Mouse (Mus musculus) MEL (cell line): ENCODE measurements around the gene Slc44a5. TPM values are rescaled to one million over a fixed set of nuclear protein-coding genes. Genes with fewer than 3 reads are reported as not detected.

ENCODE experiments used
- DNase-seq: peaks from one replicate; pipeline ENCODE4 v3.0.0; 2011; ENCODE audit warnings: low read depth, low spot score
- H3K27ac ChIP-seq: 2 replicates; pipeline ENCODE4 v1.5.1; 2012; ENCODE audit warnings: low read depth, mild to moderate bottlenecking, control low read depth, low read length, moderate library complexity; ENCODE audit not compliant: control insufficient read depth
- H3K27me3 ChIP-seq, 2 experiments: fragments of 150-350 bp in 1 of 2; sonication (generic) in 1 of 2; 2 replicates each; pipeline ENCODE4 v1.6.1; 2012; ENCODE audit warnings: low read length in 2 of 2, mild to moderate bottlenecking in 2 of 2, improper control_type of control experiment in 1 of 2, moderate library complexity in 1 of 2; ENCODE audit not compliant: insufficient read depth in 2 of 2, control insufficient read depth in 1 of 2
- H3K36me3 ChIP-seq, 2 experiments: 2 replicates each; pipeline ENCODE4 v1.6.1; 2012 to 2014; ENCODE audit warnings: low read length in 2 of 2, improper control_type of control experiment in 1 of 2, inconsistent platforms in 1 of 2, mild to moderate bottlenecking in 1 of 2; ENCODE audit not compliant: insufficient read depth in 2 of 2, control insufficient read depth in 1 of 2
- H3K4me1 ChIP-seq, 2 experiments: fragments of 150-350 bp in 1 of 2; sonication (generic) in 1 of 2; 2 replicates each; pipeline ENCODE4 v1.6.1; 2012; ENCODE audit warnings: low read length in 2 of 2, improper control_type of control experiment in 1 of 2, mild to moderate bottlenecking in 1 of 2; ENCODE audit not compliant: insufficient read depth in 2 of 2, control insufficient read depth in 1 of 2
- H3K4me3 ChIP-seq, 2 experiments: fragments of 150-350 bp in 1 of 2; sonication (generic) in 1 of 2; 2 replicates each; pipeline ENCODE4 v1.5.1; 2012; ENCODE audit warnings: low read depth in 2 of 2, low read length in 2 of 2, mild to moderate bottlenecking in 2 of 2, moderate library complexity in 2 of 2, control low read depth in 1 of 2, improper control_type of control experiment in 1 of 2; ENCODE audit not compliant: control insufficient read depth in 1 of 2, insufficient read depth in 1 of 2
- H3K79me2 ChIP-seq: 2 replicates; pipeline ENCODE4 v1.6.1; 2012; ENCODE audit warnings: mild to moderate bottlenecking, low read length, moderate library complexity; ENCODE audit not compliant: control insufficient read depth, poor library complexity, insufficient read depth
- H3K9ac ChIP-seq: 2 replicates; pipeline ENCODE4 v1.6.1; 2012; ENCODE audit warnings: low read depth, mild to moderate bottlenecking, control low read depth, low read length, moderate library complexity; ENCODE audit not compliant: control insufficient read depth, poor library complexity, severe bottlenecking
- H3K9me3 ChIP-seq: fragments of 150-350 bp; sonication (generic); replicated peaks from 2 replicates; pipeline ENCODE4 v1.6.1; 2012; ENCODE audit warnings: mild to moderate bottlenecking, low read length, improper control_type of control experiment, moderate library complexity; ENCODE audit not compliant: insufficient read depth
- BHLHE40 ChIP-seq: IDR thresholded peaks from 2 replicates; pipeline ENCODE4 v1.6.1; 2012; ENCODE audit warnings: low read depth, mild to moderate bottlenecking, inconsistent platforms, low read length, improper control_type of control experiment, borderline replicate concordance
- CHD1 ChIP-seq: IDR thresholded peaks from 2 replicates; pipeline ENCODE4 v1.6.1; 2012; ENCODE audit warnings: low read depth, mild to moderate bottlenecking, inconsistent platforms, low read length, improper control_type of control experiment
- CHD2 ChIP-seq: IDR thresholded peaks from 2 replicates; pipeline ENCODE4 v1.6.1; 2011; ENCODE audit warnings: low read length, improper control_type of control experiment
- CTCF ChIP-seq, 3 experiments: IDR thresholded peaks in 2 of 3; conservative IDR thresholded peaks in 1 of 3; 2 replicates each; pipeline ENCODE4 v1.5.1; 2011 to 2012; ENCODE audit warnings: low read length in 3 of 3, low read depth in 2 of 3, mild to moderate bottlenecking in 2 of 3, improper control_type of control experiment in 1 of 3, inconsistent platforms in 1 of 3, mixed read lengths in 1 of 3, moderate library complexity in 1 of 3; ENCODE audit not compliant: control insufficient read depth in 1 of 3, insufficient read depth in 1 of 3, poor library complexity in 1 of 3, severe bottlenecking in 1 of 3
- E2F4 ChIP-seq: IDR thresholded peaks from 2 replicates; pipeline ENCODE4 v1.6.1; 2011; ENCODE audit warnings: low read depth, low read length, improper control_type of control experiment, borderline replicate concordance
- ELF1 ChIP-seq: IDR thresholded peaks from 2 replicates; pipeline ENCODE4 v1.6.1; 2014; ENCODE audit warnings: low read depth, mild to moderate bottlenecking, inconsistent platforms, low read length, improper control_type of control experiment, moderate library complexity
- GABPA ChIP-seq: IDR thresholded peaks from 2 replicates; pipeline ENCODE4 v1.6.1; 2012; ENCODE audit warnings: low read depth, mild to moderate bottlenecking, inconsistent platforms, low read length, improper control_type of control experiment, moderate library complexity
- JUND ChIP-seq: IDR thresholded peaks from 2 replicates; pipeline ENCODE4 v1.6.1; 2011; ENCODE audit warnings: low read depth, mild to moderate bottlenecking, improper control_type of control experiment, low read length
- MAFK ChIP-seq: IDR thresholded peaks from 2 replicates; pipeline ENCODE4 v1.6.1; 2011; ENCODE audit warnings: low read depth, mild to moderate bottlenecking, low read length, improper control_type of control experiment, borderline replicate concordance
- MAX ChIP-seq: IDR thresholded peaks from 2 replicates; pipeline ENCODE4 v1.6.1; 2011; ENCODE audit warnings: low read length, improper control_type of control experiment
- MAZ ChIP-seq: IDR thresholded peaks from 2 replicates; pipeline ENCODE4 v1.6.1; 2012; ENCODE audit warnings: low read depth, mild to moderate bottlenecking, inconsistent platforms, low read length, improper control_type of control experiment
- MEF2A ChIP-seq: IDR thresholded peaks from 2 replicates; pipeline ENCODE4 v1.6.1; 2014; ENCODE audit warnings: low read depth, mild to moderate bottlenecking, inconsistent platforms, low read length, improper control_type of control experiment; ENCODE audit not compliant: poor library complexity, insufficient replicate concordance, severe bottlenecking; ENCODE audit errors: extremely low read depth
- MXI1 ChIP-seq: IDR thresholded peaks from 2 replicates; pipeline ENCODE4 v1.6.1; 2011; ENCODE audit warnings: mild to moderate bottlenecking, low read depth, low read length, improper control_type of control experiment
- MYC ChIP-seq: IDR thresholded peaks from 2 replicates; pipeline ENCODE4 v1.6.1; 2011; ENCODE audit warnings: low read depth, mild to moderate bottlenecking, low read length, improper control_type of control experiment, moderate library complexity
- NELFE ChIP-seq: IDR thresholded peaks from 2 replicates; pipeline ENCODE4 v1.6.1; 2011; ENCODE audit warnings: low read depth, low read length, improper control_type of control experiment
- NRF1 ChIP-seq: IDR thresholded peaks from 2 replicates; pipeline ENCODE4 v1.6.1; 2014; ENCODE audit warnings: low read depth, mild to moderate bottlenecking, inconsistent platforms, low read length, improper control_type of control experiment, moderate library complexity; ENCODE audit not compliant: poor library complexity, insufficient read depth, severe bottlenecking
- POLR2A ChIP-seq, 2 experiments: IDR thresholded peaks; 2 replicates each; pipeline ENCODE4 v1.6.1; 2011 to 2012; ENCODE audit warnings: low read length in 2 of 2, mild to moderate bottlenecking in 2 of 2, control low read depth in 1 of 2, improper control_type of control experiment in 1 of 2, low read depth in 1 of 2, moderate library complexity in 1 of 2; ENCODE audit not compliant: control insufficient read depth in 1 of 2, insufficient read depth in 1 of 2, poor library complexity in 1 of 2
- RAD21 ChIP-seq: IDR thresholded peaks from 2 replicates; pipeline ENCODE4 v1.6.1; 2011; ENCODE audit warnings: mild to moderate bottlenecking, low read depth, low read length, improper control_type of control experiment
- RCOR1 ChIP-seq: IDR thresholded peaks from 2 replicates; pipeline ENCODE4 v1.6.1; 2012; ENCODE audit warnings: low read depth, mild to moderate bottlenecking, inconsistent platforms, low read length, improper control_type of control experiment
- SIN3A ChIP-seq: IDR thresholded peaks from 2 replicates; pipeline ENCODE4 v1.6.1; 2012; ENCODE audit warnings: low read length, improper control_type of control experiment, inconsistent platforms
- TBP ChIP-seq: IDR thresholded peaks from 2 replicates; pipeline ENCODE4 v1.8.0; 2011; ENCODE audit warnings: low read depth, low read length, improper control_type of control experiment
- USF1 ChIP-seq: IDR thresholded peaks from 2 replicates; pipeline ENCODE4 v1.6.1; 2014; ENCODE audit warnings: low read depth, mild to moderate bottlenecking, inconsistent platforms, low read length, improper control_type of control experiment, moderate library complexity
- ZKSCAN1 ChIP-seq: IDR thresholded peaks from 2 replicates; pipeline ENCODE4 v1.6.1; 2012; ENCODE audit warnings: low read depth, mild to moderate bottlenecking, inconsistent platforms, low read length, improper control_type of control experiment, moderate library complexity
- polyA plus RNA-seq, 2 experiments: library from polyadenylated mRNA; stranded (reverse) in 1 of 2; unstranded in 1 of 2; fragments of >175 nt in 1 of 2; fragments of >200 nt in 1 of 2; gene quantifications; 2 replicates each; pipeline versions ENCODE4 v1.2.1 to v1.2.4; 2012; ENCODE audit warnings: low replicate concordance in 2 of 2, low read depth in 1 of 2; ENCODE audit not compliant: insufficient read length in 2 of 2, insufficient read depth in 1 of 2, missing spikeins in 1 of 2
- total RNA-seq: library from RNA; depleted of rRNA; stranded (reverse); fragments of 300-350 nt; gene quantifications from 2 replicates; pipeline ENCODE4 v1.2.3, GENCODE M21; 2012

Slc44a5 gene
- total and polyA plus RNA-seq, 3 experiments = not detected

DNA sequence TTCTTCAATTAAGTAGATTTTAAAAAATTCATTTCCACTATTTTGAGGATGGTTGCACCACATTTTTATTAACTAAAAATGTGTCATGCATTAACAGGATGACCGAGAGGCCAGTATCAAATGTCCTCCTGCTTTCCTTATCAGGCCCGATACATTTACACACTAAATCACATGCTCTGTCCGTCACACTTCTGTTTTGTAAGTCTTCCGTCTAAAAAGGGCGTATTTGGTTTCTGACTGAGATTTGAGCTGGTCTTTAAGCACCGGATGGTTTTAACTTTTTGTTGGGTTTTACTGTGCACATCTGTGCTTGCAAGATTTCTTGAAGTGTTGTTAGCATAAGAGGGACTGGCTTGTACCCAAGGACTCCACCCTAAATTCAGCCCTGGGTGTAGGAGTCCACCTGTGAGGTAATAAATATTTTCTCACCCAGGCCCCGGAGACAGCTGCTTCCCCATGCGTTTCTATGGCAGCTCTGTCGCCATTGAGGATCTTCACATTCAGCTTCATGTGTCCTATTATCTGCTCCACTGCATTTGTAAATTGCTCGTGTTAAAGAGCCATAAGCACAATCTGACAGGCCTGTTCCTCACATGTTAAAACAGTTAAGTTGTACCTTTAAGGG is 237.3 kb downstream of the Slc44a5 start:
- no peak overlapping the region for H3K4me3 ChIP-seq
- DNase-seq = no peak
- H3K9ac ChIP-seq = no peak overlapping the region
- H3K27me3 ChIP-seq = no peaks in the 10 kb centered on the region
- TF ChIP-seq RCOR1 = no peak
- no peak for TF ChIP-seq MAFK
- no peak for TF ChIP-seq NRF1
- no peak for TF ChIP-seq CHD1
- H3K79me2 ChIP-seq = no peaks in the 10 kb centered on the region
- H3K27ac ChIP-seq = no peak overlapping the region
- H3K36me3 ChIP-seq = no peaks in the 10 kb centered on the region
- H3K4me1 ChIP-seq = no peaks in the 10 kb centered on the region
- H3K9me3 ChIP-seq = no peaks in the 10 kb centered on the region

DNA sequence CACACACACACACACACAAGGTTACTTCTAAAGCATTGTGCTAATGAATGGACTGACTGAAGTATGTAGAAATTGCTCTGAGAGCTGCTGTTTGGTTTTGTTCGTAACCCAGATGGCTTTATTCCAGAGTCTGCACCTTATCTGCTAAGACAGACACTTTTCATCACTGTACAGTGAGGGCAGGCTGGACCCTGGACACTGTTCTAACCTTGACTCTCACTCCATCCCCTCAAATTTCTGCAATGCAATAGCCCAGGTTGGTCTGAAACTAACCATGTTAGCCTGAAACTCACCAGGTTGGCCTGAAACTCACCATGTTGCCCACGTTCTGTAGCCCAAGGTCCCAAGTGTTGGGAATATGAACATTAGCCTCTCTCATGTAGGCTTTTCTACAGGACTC is 239.3 kb downstream of the Slc44a5 start:
- no peak for DNase-seq
- H3K36me3 ChIP-seq = no peaks in the 10 kb centered on the region

DNA sequence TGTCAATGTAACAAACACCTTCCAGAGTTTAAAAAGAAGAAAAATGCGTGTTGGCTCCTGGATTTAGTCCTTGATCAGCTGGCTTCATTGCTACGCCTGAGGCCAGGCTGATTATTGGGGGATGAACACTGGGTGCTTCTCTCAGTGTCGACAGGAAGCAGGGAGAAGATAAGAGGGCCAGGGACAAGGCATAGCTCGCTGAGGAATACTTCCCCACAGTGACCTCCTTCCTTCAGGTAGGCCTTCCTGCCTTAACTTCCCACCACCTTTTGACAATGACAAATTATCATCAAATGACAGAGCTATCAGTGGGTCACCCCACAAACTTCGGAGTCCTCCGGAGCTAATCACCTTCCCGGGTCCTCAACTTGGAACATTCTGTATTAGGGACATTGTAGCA is 242.1 kb downstream of the Slc44a5 start:
- no peaks in the 10 kb centered on the region for H3K79me2 ChIP-seq
- no peak overlapping the region for H3K9ac ChIP-seq
- no peaks in the 10 kb centered on the region for H3K9me3 ChIP-seq
- no peak overlapping the region for H3K4me3 ChIP-seq
- H3K4me1 ChIP-seq = no peaks in the 10 kb centered on the region
- H3K27me3 ChIP-seq = no peaks in the 10 kb centered on the region
- no peak for DNase-seq
- no peak overlapping the region for H3K27ac ChIP-seq
- TF ChIP-seq NRF1 (no peak), TBP (no peak), E2F4 (no peak), MAFK (no peak), MAZ (no peak), ELF1 (no peak), MAX (no peak), BHLHE40 (no peak), MEF2A (no peak)
- no peaks in the 10 kb centered on the region for H3K36me3 ChIP-seq

More for the DNA sequence above, 239.3 kb downstream of the Slc44a5 start:
- Histone ChIP-seq H3K9ac (no peak overlapping the region), H3K27me3 (no peaks in the 10 kb centered on the region), H3K4me1 (no peaks in the 10 kb centered on the region), H3K27ac (no peak overlapping the region), H3K9me3 (no peaks in the 10 kb centered on the region), H3K79me2 (no peaks in the 10 kb centered on the region), H3K4me3 (no peak overlapping the region)
- TF ChIP-seq NELFE = no peak
- no peak for TF ChIP-seq SIN3A
- no peak for TF ChIP-seq CTCF (IDR thresholded peaks at IDR 0.05 in 2 of 3, conservative IDR thresholded peaks at IDR 0.05 in 1 of 3; ENCODE audit: control insufficient read depth in 1 of 3, insufficient read depth in 1 of 3, low read depth in 2 of 3, low read length in 3 of 3, poor library complexity in 1 of 3, severe bottlenecking in 1 of 3)
- TF ChIP-seq GABPA = no peak
- TF ChIP-seq USF1 = no peak
- TF ChIP-seq POLR2A (IDR thresholded peaks at IDR 0.05; ENCODE audit: control insufficient read depth in 1 of 2, insufficient read depth in 1 of 2, low read depth in 1 of 2, low read length in 2 of 2, poor library complexity in 1 of 2) = no peak
- no peak for TF ChIP-seq CHD2
- TF ChIP-seq RCOR1 = no peak
- TF ChIP-seq MXI1 = no peak
- no peak for TF ChIP-seq JUND
- no peak for TF ChIP-seq ZKSCAN1
- TF ChIP-seq CHD1 = no peak
- no peak for TF ChIP-seq ELF1
- TF ChIP-seq E2F4 = no peak
- TF ChIP-seq MYC = no peak
- TF ChIP-seq RAD21 = no peak
